In the genomic region with DNA sequence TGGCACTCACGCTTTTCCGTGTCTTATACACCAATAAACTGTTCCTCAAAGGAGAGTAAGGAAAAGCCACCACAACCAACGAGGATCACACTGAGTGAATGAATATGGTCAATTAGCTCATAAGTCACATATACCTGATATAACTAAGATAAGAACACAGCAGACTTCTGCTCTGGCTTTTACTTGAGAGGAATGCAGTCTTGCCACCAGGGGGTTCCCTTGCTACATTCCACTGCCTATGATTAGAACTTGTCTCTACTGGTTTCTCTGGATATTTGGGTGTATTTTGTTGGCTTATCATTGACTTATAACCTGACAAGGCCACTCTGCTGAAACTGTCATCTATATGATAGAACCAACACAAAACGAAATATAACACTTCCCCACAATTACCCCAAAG, we compare ENCODE assay signal across 9 mouse cellular contexts. TPM values are rescaled to one million over a fixed set of nuclear protein-coding genes. Genes with fewer than 3 reads are reported as not detected.
A peak's percentile ranks its signal among the peaks of the same experiment; 100 is the strongest.
DNase-seq lines count a peak whose midpoint lies in the region; ATAC-seq lines count a peak whose summit lies in the region.
"Had no signal": no experiment of that assay in that cellular context is flagged by ENCODE, and none has a peak within 500 bp of the region (broad histone marks: within the 10 kb centered on the region; RNA-seq: fewer than 3 reads in every experiment).

No protein-coding gene starts in this region.

- ATAC-seq in common myeloid progenitor, adult 5-6 weeks (replicated peaks; ENCODE audit: low read depth, poor library complexity, severe bottlenecking) = peak; percentile 59

- DNase-seq in gastrocnemius, adult 18-20 months (ENCODE audit: low spot score) = peak; percentile 18
- no peak for DNase-seq in gastrocnemius, adult 8-10 months (ENCODE audit: low spot score in 2 of 2)
- peak; percentile 38 for DNase-seq in 416B (ENCODE audit: low read depth)
- DNase-seq in layer of hippocampus, adult 11-12 months (ENCODE audit: low spot score) = peak; percentile 44
- peak; percentile 22 for DNase-seq in lung, postnatal 25 days (ENCODE audit: low spot score)
- DNase-seq in cerebellum, adult 11 months = no peak
- DNase-seq in thymus, postnatal 0 days (ENCODE audit: low spot score) = no peak

RNA-seq across cellular contexts. Expression of a gene that starts 12.4 kb away (rescaled TPM):
- total RNA-seq in gastrocnemius, adult 18-20 months (2021) = not detected
- total RNA-seq in gastrocnemius, adult 8-10 months (2022) = not detected
- total RNA-seq in common myeloid progenitor, adult 5-6 weeks (2017) = not detected in 2 replicates
- not detected in 2 replicates for polyA plus RNA-seq in thymus, postnatal 0 days (2015; fragmentation: Nextera tagmentation; extraction: Ambion mirVana)
- total RNA-seq: gastrocnemius, postnatal 36 days had no signal

RNA-seq across cellular contexts. Expression of a gene that starts 25.3 kb away (rescaled TPM):
- total RNA-seq in gastrocnemius, adult 18-20 months (2021) = not detected
- not detected for total RNA-seq in gastrocnemius, adult 8-10 months (2022)
- total RNA-seq in common myeloid progenitor, adult 5-6 weeks (2017) = 2.1 and 5.0 TPM in 2 replicates
- 7.2 and 9.7 TPM in 2 replicates for polyA plus RNA-seq in thymus, postnatal 0 days (2015; fragmentation: Nextera tagmentation; extraction: Ambion mirVana)

Comparison
In these comparisons a context has a peak if more than half of its experiments do, and no peak if none do; other contexts are left out.
1. DNase-seq: peak in gastrocnemius, adult 18-20 months (single experiment), 416B (single experiment), layer of hippocampus, adult 11-12 months (single experiment) and lung, postnatal 25 days (single experiment); none in gastrocnemius, adult 8-10 months (0 of 2), cerebellum, adult 11 months (single experiment) and thymus, postnatal 0 days (single experiment).